Mouse (Mus musculus): Measurements from ENCODE around the gene Zbp1.

GRCm38 (mm10) chr2:173205563-173206099 is 13.1 kb downstream of the Zbp1 start:
- no peak for TF ChIP-seq CTCF (IDR thresholded peaks at IDR 0.05; ENCODE audit: borderline replicate concordance, control insufficient read depth, extremely low read depth, insufficient read depth, low read length, poor library complexity)
- TF ChIP-seq POLR2A (IDR thresholded peaks at IDR 0.05; ENCODE audit: control insufficient read depth, extremely low read depth, insufficient read depth, low read length, poor library complexity), result no peak
